Mouse (Mus musculus) intestine, embryonic 14.5 days (tissue): ENCODE measurements around the gene Cebpb. TPM values are rescaled to one million over a fixed set of nuclear protein-coding genes. Genes with fewer than 3 reads are reported as not detected.

Experiments used
- ATAC-seq: fragments of 200-750 bp; cut with Nextera tagmentation; replicated peaks from 2 replicates; pipeline ENCODE4 v1.8.0; 2017; ENCODE audit warnings: low read depth, moderate number of reproducible peaks, moderate TSS enrichment, moderate library complexity; ENCODE audit not compliant: low FRiP score, low TSS enrichment
- DNase-seq: peaks from one replicate; pipeline ENCODE4 v3.0.0-alpha.2; 2018; ENCODE audit warnings: low spot score
- H3K27ac ChIP-seq: fragments of 300-500 bp; sonication (generic); 2 replicates; pipeline ENCODE4 v1.5.1; 2014; ENCODE audit warnings: low read depth, mild to moderate bottlenecking, control low read depth
- H3K27me3 ChIP-seq: fragments of 300-500 bp; sonication (generic); replicated peaks from 2 replicates; pipeline ENCODE4 v1.6.1; 2014; ENCODE audit warnings: low read length, control low read depth; ENCODE audit not compliant: control insufficient read depth, insufficient read depth
- H3K36me3 ChIP-seq: fragments of 300-500 bp; sonication (generic); 2 replicates; pipeline ENCODE4 v1.6.1; 2014; ENCODE audit warnings: low read length, control low read depth; ENCODE audit not compliant: control insufficient read depth, insufficient read depth
- H3K4me1 ChIP-seq: fragments of 300-500 bp; sonication (generic); replicated peaks from 2 replicates; pipeline ENCODE4 v1.6.1; 2014; ENCODE audit warnings: low read length, control low read depth, mixed read lengths; ENCODE audit not compliant: control insufficient read depth, insufficient read depth
- H3K4me2 ChIP-seq: fragments of 300-500 bp; sonication (generic); 2 replicates; pipeline ENCODE4 v1.6.1; 2014; ENCODE audit warnings: low read length
- H3K4me3 ChIP-seq: fragments of 300-500 bp; sonication (generic); 2 replicates; pipeline ENCODE4 v1.5.1; 2014; ENCODE audit warnings: low read depth, low read length, control low read depth, mixed read lengths
- H3K9ac ChIP-seq: fragments of 300-500 bp; sonication (generic); 2 replicates; pipeline ENCODE4 v1.6.1; 2014; ENCODE audit warnings: mild to moderate bottlenecking, low read length
- H3K9me3 ChIP-seq: fragments of 300-500 bp; sonication (generic); 2 replicates; pipeline ENCODE4 v1.6.1; 2016; ENCODE audit warnings: low read length, control low read depth; ENCODE audit not compliant: control insufficient read depth
- WGBS: fragments of 180-500 bp; shearing (Covaris S2); extraction: QIAGEN DNeasy Blood & Tissue Kit; methylation state at CpG from one replicate; pipeline ENCODE4 v1.1.7; 2014; 5-methylcytosine and 5-hydroxymethylcytosine counted together
- polyA plus RNA-seq: library from polyadenylated mRNA; unstranded; fragments of >200 nt; fragmentation: Nextera tagmentation; extraction: Ambion mirVana; gene quantifications from 2 replicates; pipeline ENCODE4 v1.2.1, GENCODE M21; 2014

Cebpb gene
- polyA plus RNA-seq, 1 experiment from 2014 or later = 12.4 TPM

GRCm38 (mm10) chr2:167652694-167653093 is 36.0 kb upstream of the Cebpb start:
- Histone ChIP-seq H3K36me3 (peaks cover 38% of the 10 kb centered on the region), H3K4me2 (no peak overlapping the region), H3K4me1 (0 out of 2 replicates have a peak, but pooled peaks cover 2% of the 10 kb centered on the region), H3K9me3 (no peaks in the 10 kb centered on the region), H3K4me3 (no peak overlapping the region), H3K9ac (no peak overlapping the region), H3K27ac (no peak overlapping the region), H3K27me3 (no peaks in the 10 kb centered on the region)
- ATAC-seq = 0 out of 2 replicates have a peak, but pooled peaks have one; percentile 26
- no peak for DNase-seq
- WGBS = 64% methylated on average over 7 of the region's 7 CpGs

DNA sequence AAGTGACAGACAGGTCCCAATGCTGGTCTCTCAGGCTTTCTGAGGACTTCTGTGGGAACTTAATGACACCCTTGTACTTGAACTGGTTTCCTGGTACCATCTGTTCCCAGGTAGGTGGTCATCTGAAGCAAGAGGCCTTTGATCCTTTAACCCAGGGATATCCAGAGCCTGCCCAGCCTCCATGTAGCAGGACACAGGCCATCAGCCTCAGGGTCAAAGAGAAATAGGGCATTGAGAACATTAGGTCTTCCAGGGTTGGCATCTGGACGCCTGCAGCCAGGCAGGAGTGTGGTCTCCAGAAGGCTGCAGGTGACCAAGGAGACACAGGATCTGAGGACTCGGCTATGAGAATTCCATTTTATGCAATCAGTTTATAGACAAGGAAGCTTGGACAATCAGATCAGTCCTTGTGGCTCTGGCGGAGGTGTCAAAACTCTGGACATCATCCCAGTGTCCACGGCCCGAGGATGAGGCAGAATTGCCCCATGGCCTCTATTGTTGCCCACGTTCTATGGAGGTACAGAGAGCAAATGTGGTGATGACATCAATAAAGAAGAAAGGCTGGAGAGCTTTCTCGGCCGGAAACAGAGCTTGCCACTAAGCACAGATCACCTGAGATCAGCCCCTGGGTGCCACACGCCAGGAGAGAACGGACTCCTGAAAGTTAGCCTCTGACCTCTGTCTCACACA is 33.7 kb upstream of the Cebpb start:
- no peak overlapping the region for H3K9ac ChIP-seq
- DNase-seq (no peak), ATAC-seq (no peak)
- H3K27ac ChIP-seq = no peak overlapping the region
- 76% methylated on average over 10 of the region's 10 CpGs for WGBS
- no peaks in the 10 kb centered on the region for H3K27me3 ChIP-seq
- no peak overlapping the region for H3K4me2 ChIP-seq
- H3K9me3 ChIP-seq = no peaks in the 10 kb centered on the region
- peaks cover 28% of the 10 kb centered on the region for H3K36me3 ChIP-seq
- H3K4me1 ChIP-seq = peaks cover 11% of the 10 kb centered on the region
- H3K4me3 ChIP-seq = no peak overlapping the region

GRCm38 (mm10) chr2:167656629-167657478 is 31.9 kb upstream of the Cebpb start:
- peaks cover 23% of the 10 kb centered on the region for H3K36me3 ChIP-seq
- H3K27ac ChIP-seq = no peak overlapping the region
- no peak overlapping the region for H3K4me2 ChIP-seq
- H3K9me3 ChIP-seq = no peaks in the 10 kb centered on the region
- H3K4me1 ChIP-seq = peaks cover 16% of the 10 kb centered on the region
- no peaks in the 10 kb centered on the region for H3K27me3 ChIP-seq
- no peak for DNase-seq
- WGBS = 83% methylated on average over 16 of the region's 16 CpGs
- H3K9ac ChIP-seq = 0 out of 2 replicates have a peak overlapping the region, but pooled peaks have one; percentile 10
- no peak for ATAC-seq
- no peak overlapping the region for H3K4me3 ChIP-seq

DNA sequence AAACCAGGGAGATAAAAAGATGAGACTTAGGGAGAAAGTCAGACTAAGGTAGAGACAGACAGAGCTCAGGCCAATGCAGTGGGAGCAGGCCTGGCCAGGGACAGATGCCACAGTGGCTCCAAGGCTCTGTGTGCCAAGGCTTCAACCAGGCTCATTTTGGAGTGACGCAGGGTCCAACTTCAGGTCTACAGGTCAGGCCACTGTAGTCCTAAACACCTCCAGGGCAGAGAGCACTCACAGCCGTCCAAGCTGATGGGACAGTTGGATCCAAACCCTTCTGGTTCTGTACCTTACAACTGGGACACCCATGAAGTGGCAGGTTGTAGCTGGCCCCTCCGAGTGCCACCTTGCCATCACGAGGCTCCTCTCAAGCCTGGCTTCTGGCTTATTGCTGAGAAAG is 30.7 kb upstream of the Cebpb start:
- whole genome bisulfite sequencing = 92% methylated on average over 4 of the region's 4 CpGs
- Histone ChIP-seq H3K9ac (no peak overlapping the region), H3K9me3 (no peaks in the 10 kb centered on the region), H3K27me3 (0 out of 2 replicates have a peak, but pooled peaks cover under 1% of the 10 kb centered on the region), H3K4me2 (no peak overlapping the region), H3K4me3 (no peak overlapping the region), H3K36me3 (peaks cover 16% of the 10 kb centered on the region), H3K27ac (no peak overlapping the region), H3K4me1 (peaks cover 16% of the 10 kb centered on the region)
- DNase-seq (no peak), ATAC-seq (no peak)

GRCm38 (mm10) chr2:167658712-167659111 is 30.0 kb upstream of the Cebpb start:
- H3K4me3 ChIP-seq = no peak overlapping the region
- H3K4me2 ChIP-seq = peak overlapping the region; percentile 5; the same call in 1 of the 2 replicates
- 57% methylated on average over 11 of the region's 11 CpGs for WGBS
- DNase-seq (no peak), ATAC-seq (no peak)
- H3K27ac ChIP-seq = no peak overlapping the region
- H3K27me3 ChIP-seq = 0 out of 2 replicates have a peak, but pooled peaks cover 3% of the 10 kb centered on the region
- peaks cover 16% of the 10 kb centered on the region for H3K4me1 ChIP-seq
- no peak overlapping the region for H3K9ac ChIP-seq
- H3K36me3 ChIP-seq = peaks cover 15% of the 10 kb centered on the region
- no peaks in the 10 kb centered on the region for H3K9me3 ChIP-seq

GRCm38 (mm10) chr2:167659177-167659846 is 29.4 kb upstream of the Cebpb start:
- no peak; the same call in 1 of the 2 replicates for ATAC-seq
- 71% methylated on average over 10 of the region's 10 CpGs for WGBS
- peaks cover 9% of the 10 kb centered on the region for H3K36me3 ChIP-seq
- 0 out of 2 replicates have a peak, but pooled peaks cover 3% of the 10 kb centered on the region for H3K27me3 ChIP-seq
- DNase-seq = no peak
- no peak overlapping the region for H3K9ac ChIP-seq
- peak overlapping the region; percentile 87 for H3K4me3 ChIP-seq
- no peaks in the 10 kb centered on the region for H3K9me3 ChIP-seq
- H3K4me2 ChIP-seq = peak overlapping the region; percentile 85
- H3K4me1 ChIP-seq = peaks cover 16% of the 10 kb centered on the region
- H3K27ac ChIP-seq = peak overlapping the region; percentile 41; the same call in 1 of the 2 replicates

DNA sequence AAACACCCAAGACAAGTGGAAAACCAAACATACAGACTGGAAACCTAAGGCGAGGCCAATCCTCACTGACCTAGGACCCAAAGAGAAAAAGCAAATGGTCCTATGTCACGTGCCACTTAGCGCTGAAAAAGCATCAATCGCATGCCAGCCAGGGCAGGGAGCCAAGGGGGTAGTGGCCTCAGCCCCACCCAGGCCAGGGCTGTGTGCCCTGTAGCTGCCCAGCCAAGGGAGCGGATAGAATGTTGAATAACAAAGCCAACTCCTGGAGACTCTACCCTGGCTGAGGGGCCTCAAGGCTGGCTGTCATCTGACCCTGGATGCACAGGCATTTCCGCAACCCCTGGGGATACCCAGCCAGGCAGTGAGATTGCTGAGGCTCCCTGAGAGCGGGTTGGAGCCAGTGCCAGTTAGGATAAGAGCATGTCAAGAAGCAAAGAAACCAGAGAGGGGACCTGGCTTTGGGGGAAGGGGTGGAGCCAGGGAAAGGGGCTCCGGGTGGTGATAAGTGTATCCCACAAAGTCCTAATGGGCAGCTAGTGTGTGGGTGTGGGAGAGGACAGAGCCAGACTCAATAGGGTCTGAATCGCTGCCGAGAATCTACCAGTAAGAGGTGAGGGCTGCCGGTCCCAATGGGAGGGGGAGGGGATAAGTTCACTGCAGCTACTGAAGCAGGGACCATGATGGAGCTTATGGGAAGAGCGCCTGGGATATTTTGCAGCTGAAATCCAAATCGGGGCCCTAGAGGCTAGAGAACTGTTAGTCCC is 28.7 kb upstream of the Cebpb start:
- ATAC-seq (no peak), DNase-seq (no peak)
- H3K4me1 ChIP-seq = peaks cover 16% of the 10 kb centered on the region
- H3K4me3 ChIP-seq = peak overlapping the region; percentile 87
- H3K27ac ChIP-seq = peak overlapping the region; percentile 41; the same call in 1 of the 2 replicates
- 28% methylated on average over 13 of the region's 13 CpGs for WGBS
- H3K9me3 ChIP-seq = no peaks in the 10 kb centered on the region
- H3K4me2 ChIP-seq = peak overlapping the region; percentile 85
- 0 out of 2 replicates have a peak, but pooled peaks cover 3% of the 10 kb centered on the region for H3K27me3 ChIP-seq
- 0 out of 2 replicates have a peak, but pooled peaks cover 2% of the 10 kb centered on the region for H3K36me3 ChIP-seq
- peak overlapping the region; percentile 92 for H3K9ac ChIP-seq

- no peak overlapping the region for H3K27ac ChIP-seq
- no peaks in the 10 kb centered on the region for H3K9me3 ChIP-seq
- 0 out of 2 replicates have a peak, but pooled peaks cover 3% of the 10 kb centered on the region for H3K27me3 ChIP-seq
- peaks cover 16% of the 10 kb centered on the region for H3K4me1 ChIP-seq
- peak overlapping the region; percentile 92 for H3K9ac ChIP-seq
- H3K36me3 ChIP-seq = no peaks in the 10 kb centered on the region
- 3% methylated on average over 12 of the region's 12 CpGs for WGBS
- H3K4me2 ChIP-seq = peak overlapping the region; percentile 85
- H3K4me3 ChIP-seq = peak overlapping the region; percentile 87
- peak; percentile 61 for DNase-seq
- no peak for ATAC-seq
Observed at GRCm38 (mm10) chr2:167660611-167660971, 28.1 kb upstream of the Cebpb start.
